Mouse (Mus musculus) brown adipose tissue, adult 24 weeks (tissue): ENCODE results near the gene L2hgdh. TPM values are rescaled to one million over a fixed set of nuclear protein-coding genes. Genes with fewer than 3 reads are reported as not detected.
A peak's percentile ranks its signal among the peaks of the same experiment; 100 is the strongest.

Experiments
- H3K27ac ChIP-seq: fragments of 200-500 bp; replicated peaks from 2 replicates; pipeline ENCODE4 v1.5.1; 2012; ENCODE audit warnings: low read depth, mild to moderate bottlenecking, low read length
- H3K4me1 ChIP-seq: fragments of 200-500 bp; 2 replicates; pipeline ENCODE4 v1.6.1; 2012; ENCODE audit warnings: low read length, mixed read lengths; ENCODE audit not compliant: control insufficient read depth, insufficient read depth, insufficient read length
- H3K4me3 ChIP-seq: fragments of 200-500 bp; 2 replicates; pipeline ENCODE4 v1.5.1; 2012; ENCODE audit warnings: low read depth, mild to moderate bottlenecking, low read length, moderate library complexity; ENCODE audit not compliant: insufficient read depth
- polyA plus RNA-seq: library from polyadenylated mRNA; stranded (reverse); fragments of >200 nt; gene quantifications from 2 replicates; pipeline ENCODE4 v1.2.4, GENCODE M21; 2012; ENCODE audit not compliant: missing spikeins, insufficient read depth, insufficient read length

The L2hgdh gene
- polyA plus RNA-seq, 1 experiment: 17.7 TPM

GRCm38 (mm10) chr12:69753936-69754335 is 29.3 kb upstream of the L2hgdh start:
- no peak overlapping the region for H3K4me3 ChIP-seq
- H3K4me1 ChIP-seq: peaks cover 8% of the 10 kb centered on the region
- H3K27ac ChIP-seq: no peak overlapping the region

DNA sequence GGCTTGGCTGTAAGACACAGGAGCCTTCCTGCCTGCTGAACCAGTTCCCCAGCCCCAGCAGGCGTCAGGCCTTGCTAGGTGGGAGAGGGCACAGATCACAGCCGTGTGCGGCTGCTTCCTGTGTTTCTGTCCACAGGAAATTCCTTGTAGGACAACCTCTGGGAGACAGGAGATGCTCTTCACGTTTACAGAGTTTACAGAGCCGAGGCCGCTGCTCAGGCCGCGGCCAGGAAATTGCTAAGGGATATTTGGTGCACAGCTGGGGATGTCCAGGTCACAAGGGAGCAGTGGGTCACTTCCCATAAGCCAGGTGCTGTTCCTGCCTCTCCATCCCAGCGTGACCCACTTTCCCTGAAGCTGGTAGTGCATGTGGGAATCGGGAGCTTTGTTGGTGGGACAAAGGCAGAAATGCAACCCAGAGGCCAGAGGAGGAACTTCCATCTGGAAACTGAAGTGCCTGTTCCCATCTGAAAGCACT is 27.2 kb upstream of the L2hgdh start:
- Histone ChIP-seq H3K4me1 (peaks cover 3% of the 10 kb centered on the region; the same call in 1 of the 2 replicates), H3K27ac (no peak overlapping the region), H3K4me3 (no peak overlapping the region)

GRCm38 (mm10) chr12:69744138-69744537 is 19.5 kb upstream of the L2hgdh start:
- Histone ChIP-seq H3K4me3 (no peak overlapping the region), H3K27ac (no peak overlapping the region), H3K4me1 (no peaks in the 10 kb centered on the region; the same call in 1 of the 2 replicates)

GRCm38 (mm10) chr12:69741965-69742364 is 17.3 kb upstream of the L2hgdh start:
- no peaks in the 10 kb centered on the region for H3K4me1 ChIP-seq
- H3K4me3 ChIP-seq: no peak overlapping the region
- no peak overlapping the region for H3K27ac ChIP-seq

GRCm38 (mm10) chr12:69733923-69734322 is 9.2 kb upstream of the L2hgdh start:
- H3K4me1 ChIP-seq: no peaks in the 10 kb centered on the region; the same call in 1 of the 2 replicates
- no peak overlapping the region for H3K27ac ChIP-seq
- H3K4me3 ChIP-seq: no peak overlapping the region

DNA sequence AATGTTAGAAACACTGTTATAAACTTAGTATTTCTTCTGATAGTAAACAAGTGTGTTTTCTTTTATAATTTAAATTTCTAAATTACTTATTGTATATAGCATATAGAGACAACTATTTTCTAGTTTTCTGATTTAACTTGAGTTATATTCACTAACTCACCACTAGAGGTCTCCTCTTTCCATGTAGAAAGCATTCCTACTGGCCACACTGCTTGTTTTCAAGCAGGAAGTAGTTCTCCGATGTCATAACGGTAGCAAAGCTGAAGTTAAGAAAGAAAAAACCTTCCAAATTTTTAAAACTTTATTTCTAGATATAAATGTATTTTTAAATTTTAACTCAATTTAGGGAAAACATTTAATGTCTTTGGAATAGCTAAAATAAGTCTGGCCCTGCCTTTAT is 8.8 kb upstream of the L2hgdh start:
- Histone ChIP-seq H3K27ac (no peak overlapping the region), H3K4me1 (no peaks in the 10 kb centered on the region; the same call in 1 of the 2 replicates), H3K4me3 (no peak overlapping the region)

GRCm38 (mm10) chr12:69732221-69732620 is 7.5 kb upstream of the L2hgdh start:
- Histone ChIP-seq H3K27ac (no peak overlapping the region), H3K4me1 (no peaks in the 10 kb centered on the region; the same call in 1 of the 2 replicates), H3K4me3 (no peak overlapping the region)

- Histone ChIP-seq H3K4me3 (no peak overlapping the region), H3K27ac (no peak overlapping the region), H3K4me1 (no peaks in the 10 kb centered on the region)
Observed at GRCm38 (mm10) chr12:69730306-69730705, 5.6 kb upstream of the L2hgdh start.

DNA sequence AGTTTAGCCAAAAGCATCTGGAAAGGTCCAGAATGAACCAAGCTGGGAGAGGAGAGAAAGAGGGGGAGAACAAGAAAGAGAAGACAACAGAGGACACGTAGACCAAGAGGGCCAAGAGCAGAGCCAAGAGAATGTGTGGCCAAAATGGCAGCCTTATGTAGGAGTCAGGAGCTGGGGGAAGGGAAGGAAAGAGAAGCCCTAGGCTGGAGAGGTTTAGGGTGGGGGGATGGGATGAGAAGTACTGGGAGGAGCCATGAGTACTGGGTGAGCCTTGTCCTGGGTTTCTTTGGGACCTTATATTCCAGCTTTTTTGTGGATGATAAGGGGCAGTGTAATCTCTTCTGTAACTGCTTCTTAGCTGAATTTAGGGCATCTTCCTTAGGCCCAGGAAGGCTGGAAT is 4.6 kb upstream of the L2hgdh start:
- Histone ChIP-seq H3K4me3 (no peak overlapping the region), H3K27ac (no peak overlapping the region), H3K4me1 (no peaks in the 10 kb centered on the region)

GRCm38 (mm10) chr12:69724018-69724710 is 509 bp downstream of the L2hgdh start:
- Histone ChIP-seq H3K27ac (no peak overlapping the region), H3K4me1 (no peaks in the 10 kb centered on the region)

GRCm38 (mm10) chr12:69723376-69723775 is 1.3 kb downstream of the L2hgdh start:
- Histone ChIP-seq H3K4me3 (peak overlapping the region; percentile 18; the same call in 1 of the 2 replicates), H3K4me1 (no peaks in the 10 kb centered on the region), H3K27ac (no peak overlapping the region)

More at GRCm38 (mm10) chr12:69724018-69724710, 509 bp downstream of the L2hgdh start:
- H3K4me3 ChIP-seq: peak overlapping the region; percentile 84

GRCm38 (mm10) chr12:69722857-69723256 is 1.8 kb downstream of the L2hgdh start:
- no peaks in the 10 kb centered on the region for H3K4me1 ChIP-seq
- no peak overlapping the region for H3K4me3 ChIP-seq
- no peak overlapping the region for H3K27ac ChIP-seq

- no peak overlapping the region for H3K27ac ChIP-seq
- no peak overlapping the region for H3K4me3 ChIP-seq
- no peaks in the 10 kb centered on the region for H3K4me1 ChIP-seq
Observed at GRCm38 (mm10) chr12:69713628-69714027, 11.0 kb downstream of the L2hgdh start.

DNA sequence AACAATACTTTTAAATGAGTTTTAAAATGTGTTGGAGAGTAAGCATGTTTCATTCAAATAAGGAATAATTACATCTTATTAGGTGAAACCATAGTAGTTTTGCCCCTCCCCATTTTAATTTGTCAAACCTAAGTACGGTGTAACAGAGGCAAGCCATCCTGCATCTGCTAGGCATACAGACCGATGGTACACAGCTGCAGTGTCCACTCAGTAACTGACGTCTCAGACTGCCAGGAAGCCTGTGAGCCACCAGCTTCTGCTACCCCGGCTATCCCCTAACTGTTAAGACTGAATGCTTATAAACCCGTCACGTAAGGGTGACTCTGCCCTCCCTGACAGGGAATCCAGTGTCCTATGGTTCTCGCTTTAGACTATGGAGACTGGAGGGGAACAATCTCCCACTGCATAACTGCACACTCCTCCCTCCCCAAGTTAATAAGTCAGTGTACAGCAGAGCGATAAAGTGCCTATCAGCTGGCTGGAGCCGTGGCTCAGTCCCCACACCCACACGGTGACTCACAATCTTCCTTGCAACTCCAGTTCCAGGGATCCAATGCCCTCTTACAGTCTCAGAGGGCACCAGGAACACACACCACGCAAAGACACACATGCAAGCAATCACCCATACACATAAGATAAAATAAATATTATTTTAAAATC is 19.7 kb downstream of the L2hgdh start:
- H3K4me1 ChIP-seq: no peaks in the 10 kb centered on the region
- H3K27ac ChIP-seq: no peak overlapping the region
- H3K4me3 ChIP-seq: no peak overlapping the region

DNA sequence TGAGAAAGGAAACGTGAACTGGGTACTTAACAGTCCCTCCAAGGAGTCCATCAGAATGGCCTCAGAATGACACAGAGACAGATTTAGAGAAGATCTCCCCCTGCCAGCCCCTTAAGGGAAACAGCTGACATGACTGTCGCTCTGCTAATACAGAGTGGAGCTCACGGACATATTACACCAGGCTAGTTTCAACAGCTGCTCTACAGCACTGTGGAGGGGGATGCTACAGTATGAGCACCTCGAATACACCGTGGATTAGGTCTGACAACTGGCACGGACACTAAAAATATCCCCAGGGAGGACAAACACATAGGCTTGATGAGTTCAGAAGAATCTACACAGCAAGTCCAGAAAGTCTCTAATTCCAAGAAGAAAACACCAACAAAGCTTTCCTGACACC is 26.3 kb downstream of the L2hgdh start:
- no peaks in the 10 kb centered on the region for H3K4me1 ChIP-seq
- no peak overlapping the region for H3K27ac ChIP-seq

GRCm38 (mm10) chr12:69696746-69697145 is 27.9 kb downstream of the L2hgdh start:
- no peak overlapping the region for H3K4me3 ChIP-seq
- H3K4me1 ChIP-seq: no peaks in the 10 kb centered on the region
- H3K27ac ChIP-seq: no peak overlapping the region

More for the DNA sequence above, 26.3 kb downstream of the L2hgdh start:
- H3K4me3 ChIP-seq: no peak overlapping the region
